8 mouse cellular contexts compared by ENCODE assay signal in the genomic region with DNA sequence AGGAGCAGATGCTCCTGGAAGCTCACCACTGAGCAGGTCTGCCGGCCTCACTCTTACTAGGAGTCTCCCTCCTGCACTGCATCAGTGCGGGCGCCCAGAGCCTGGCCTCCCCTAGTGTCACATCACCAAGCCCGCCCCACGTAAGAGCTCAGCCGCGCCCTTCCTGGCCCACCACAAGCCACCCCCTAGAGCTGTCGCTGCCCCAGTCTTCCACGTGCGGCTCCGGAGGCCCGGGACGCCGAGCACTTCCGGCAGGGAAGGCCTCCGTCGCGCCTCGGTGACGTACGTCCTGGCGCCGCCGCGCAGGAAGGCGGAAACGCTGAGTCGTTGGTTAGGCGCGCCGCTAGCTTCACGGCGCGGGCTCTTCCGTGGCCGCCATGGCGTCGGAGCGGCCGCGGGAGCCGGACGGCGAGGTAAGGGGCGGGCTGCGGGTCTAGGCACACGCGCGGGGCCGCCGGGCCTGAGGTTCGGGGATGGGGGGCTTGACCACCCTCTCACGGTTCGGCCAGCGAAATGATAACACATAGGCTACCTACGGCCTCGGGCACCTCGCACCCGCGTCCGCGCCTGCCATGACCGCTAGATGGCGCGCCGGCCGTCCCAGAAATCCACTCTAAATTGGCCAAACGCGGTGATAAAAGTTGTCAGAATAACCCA. TPM values are rescaled to one million over a fixed set of nuclear protein-coding genes. Genes with fewer than 3 reads are reported as not detected.
DNase-seq lines count a peak whose midpoint lies in the region; ATAC-seq lines count a peak whose summit lies in the region.

TSS of gene Secisbp2 (plus strand) at position 290 of the 657 bp plus-strand sequence.

- H3K27ac ChIP-seq in hindbrain, embryonic 13.5 days, result peak within 1 kb of the TSS; percentile 94

- H3K4me1 ChIP-seq in hindbrain, embryonic 13.5 days (replicated peaks), result peaks cover 17% of the 10 kb centered on the region

- no peaks in the 10 kb centered on the region for H3K27me3 ChIP-seq in hindbrain, embryonic 13.5 days

- H3K9me3 ChIP-seq in hindbrain, embryonic 13.5 days, result no peaks in the 10 kb centered on the region

- H3K36me3 ChIP-seq in hindbrain, embryonic 13.5 days, result peaks cover 36% of the 10 kb centered on the region

- peak; percentile 95 for DNase-seq in NIH3T3 (ENCODE audit: low read depth)
- DNase-seq in cerebellum, postnatal 10 days, result peak; percentile 98
- peak; percentile 88 to 91 for DNase-seq in frontal cortex, postnatal 14 days (ENCODE audit: low spot score in 2 of 2)
- DNase-seq in layer of hippocampus, postnatal 25 days (ENCODE audit: extremely low spot score in 1 of 2, low spot score in 1 of 2), result peak; percentile 92 to 97
- DNase-seq in lung, postnatal 25 days (ENCODE audit: low spot score), result peak; percentile 94
- DNase-seq in retina, embryonic 14.5 days (ENCODE audit: low spot score), result peak; percentile 93
- peak; percentile 96 for DNase-seq in thymus, postnatal 4 days

- WGBS in hindbrain, embryonic 13.5 days, result under 1% methylated on average over 69 of the region's 69 CpGs

- peak; percentile 97 for ATAC-seq in hindbrain, embryonic 13.5 days (ENCODE audit: low FRiP score)

- peak within 1 kb of the TSS; percentile 74 for H3K4me3 ChIP-seq in hindbrain, embryonic 13.5 days

- peak within 1 kb of the TSS; percentile 88 for H3K4me2 ChIP-seq in hindbrain, embryonic 13.5 days

- peak within 1 kb of the TSS; percentile 83 for H3K9ac ChIP-seq in hindbrain, embryonic 13.5 days

RNA-seq across cellular contexts. Expression of gene Secisbp2, which starts in this region (rescaled TPM):
- 31.9 and 33.1 TPM in 2 replicates for polyA plus RNA-seq in hindbrain, embryonic 13.5 days (2015; fragmentation: Nextera tagmentation; extraction: Ambion mirVana)
- total RNA-seq in layer of hippocampus, postnatal 25 days (2021), result 10 to 100 TPM; 17.1 to 19.6 TPM

Comparison
In these comparisons a context has a peak if more than half of its experiments do, and no peak if none do; other contexts are left out.
1. Peak in every context shown above with its lines: DNase-seq, ATAC-seq, H3K4me3 ChIP-seq and H3K27ac ChIP-seq.